Mouse (Mus musculus) testis, adult 2 months (tissue): ENCODE measurements around the gene Parva.

Source experiments
- CTCF ChIP-seq: fragments of 200-500 bp; IDR thresholded peaks from 2 replicates; pipeline ENCODE4 v1.5.1; 2012; ENCODE audit warnings: low read depth, mild to moderate bottlenecking, inconsistent platforms, low read length, moderate library complexity; ENCODE audit not compliant: control insufficient read depth, insufficient read depth, insufficient replicate concordance
- POLR2A ChIP-seq: fragments of 200-500 bp; IDR thresholded peaks from 2 replicates; pipeline ENCODE4 v1.6.1; 2012; ENCODE audit warnings: low read depth, mild to moderate bottlenecking, inconsistent platforms, low read length, moderate library complexity; ENCODE audit not compliant: control insufficient read depth

DNA sequence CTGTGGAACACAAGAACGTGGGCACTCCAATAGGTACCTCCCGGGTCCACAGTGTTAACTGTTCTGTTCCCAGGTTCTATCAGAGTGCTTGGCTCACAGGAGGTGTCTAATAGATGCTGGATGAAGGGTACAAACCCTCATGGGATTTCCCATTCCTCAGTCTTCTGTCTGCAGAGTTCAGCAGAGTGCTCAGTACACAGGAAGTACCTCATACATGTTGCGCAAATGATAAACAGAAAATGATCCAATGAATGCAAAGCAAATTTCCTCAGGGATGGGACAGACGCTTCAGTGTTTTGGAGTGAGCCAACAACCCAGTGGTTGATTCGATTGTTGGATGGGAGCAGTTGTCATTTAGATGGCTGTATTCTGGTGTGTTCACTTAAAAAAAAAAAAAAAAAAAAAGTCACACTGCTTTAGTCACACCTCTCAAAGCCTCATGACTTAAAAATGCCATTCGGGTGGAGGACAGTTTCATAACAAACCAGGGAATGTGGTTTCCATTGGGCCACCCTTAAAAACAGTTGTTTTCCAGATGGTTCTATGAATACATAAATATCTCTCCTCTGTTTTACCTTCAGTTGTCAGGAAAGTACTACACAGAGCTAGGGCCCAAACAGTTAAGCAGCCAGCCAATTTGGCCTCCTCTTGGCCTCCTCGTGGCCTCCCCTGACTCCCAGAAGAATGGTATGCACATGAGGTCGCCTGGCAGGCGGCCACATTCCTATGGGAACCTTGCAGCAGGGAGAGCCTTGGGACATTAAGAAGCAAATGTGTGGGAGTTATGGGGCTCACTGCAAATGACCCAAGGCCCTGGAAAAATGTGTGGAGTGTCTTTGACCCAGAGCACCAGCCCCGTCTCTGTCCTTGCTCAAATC lies 187.7 kb downstream of the Parva start:
- TF ChIP-seq POLR2A (no peak), CTCF (no peak)
